Mouse (Mus musculus): ENCODE measurements around the gene Tmod1. TPM values are rescaled to one million over a fixed set of nuclear protein-coding genes. Genes with fewer than 3 reads are reported as not detected.
A peak's percentile ranks its signal among the peaks of the same experiment; 100 is the strongest.

Tmod1 gene
- polyA plus RNA-seq, 1 experiment from 2014 or later, result 1.9 TPM

DNA sequence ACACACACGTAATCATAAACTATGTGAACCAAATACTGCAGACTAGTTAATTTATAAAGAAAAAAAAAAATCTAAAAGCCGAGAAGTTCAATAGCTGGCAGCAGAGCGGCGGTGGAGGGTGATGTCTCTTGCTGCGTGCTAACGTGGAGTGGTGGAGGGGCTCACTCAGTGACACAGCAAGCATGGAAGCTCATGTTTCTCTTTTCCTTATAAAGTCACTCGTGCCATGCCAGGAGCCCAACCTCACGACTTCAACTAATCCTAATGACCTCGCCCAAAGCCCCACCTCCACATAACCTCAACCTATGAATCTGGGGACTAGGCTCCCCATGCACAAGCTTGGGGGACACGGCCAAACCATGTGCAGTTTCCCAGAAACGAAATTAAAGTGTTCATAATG lies 43.8 kb downstream of the Tmod1 start:
- no peak overlapping the region for H3K27ac ChIP-seq
- no peaks in the 10 kb centered on the region for H3K27me3 ChIP-seq (ENCODE audit: control insufficient read depth, insufficient read depth, low read length)
- no peaks in the 10 kb centered on the region for H3K9me3 ChIP-seq (ENCODE audit: control insufficient read depth, low read length)
- 85% methylated on average over 11 of the region's 11 CpGs for WGBS
- H3K36me3 ChIP-seq (replicated peaks; ENCODE audit: control insufficient read depth, insufficient read depth), result no peaks in the 10 kb centered on the region
- no peak overlapping the region for H3K4me2 ChIP-seq (replicated peaks)
- H3K4me1 ChIP-seq (replicated peaks; ENCODE audit: control insufficient read depth, insufficient read depth, low read length), result peaks cover 14% of the 10 kb centered on the region; the same call in 1 of the 2 replicates
- H3K9ac ChIP-seq, result no peak overlapping the region
- DNase-seq (ENCODE audit: low spot score), result no peak
- no peak for ATAC-seq (ENCODE audit: low FRiP score)
- H3K4me3 ChIP-seq (replicated peaks; ENCODE audit: low read length), result no peak overlapping the region

- H3K27ac ChIP-seq, result peak overlapping the region; percentile 38; the same call in 1 of the 2 replicates
- peaks cover 14% of the 10 kb centered on the region; the same call in 1 of the 2 replicates for H3K4me1 ChIP-seq (replicated peaks; ENCODE audit: control insufficient read depth, insufficient read depth, low read length)
- H3K4me3 ChIP-seq (replicated peaks; ENCODE audit: low read length), result no peak overlapping the region
- ATAC-seq (ENCODE audit: low FRiP score) (no peak), DNase-seq (ENCODE audit: low spot score) (peak; percentile 29)
- H3K36me3 ChIP-seq (replicated peaks; ENCODE audit: control insufficient read depth, insufficient read depth), result no peaks in the 10 kb centered on the region
- H3K27me3 ChIP-seq (ENCODE audit: control insufficient read depth, insufficient read depth, low read length), result no peaks in the 10 kb centered on the region
- 70% methylated on average over 9 of the region's 9 CpGs for WGBS
- H3K4me2 ChIP-seq (replicated peaks), result no peak overlapping the region
- no peak overlapping the region for H3K9ac ChIP-seq
- H3K9me3 ChIP-seq (ENCODE audit: control insufficient read depth, low read length), result no peaks in the 10 kb centered on the region
Measured at GRCm38 (mm10) chr4:46084416-46085172, 45.9 kb downstream of the Tmod1 start.

DNA sequence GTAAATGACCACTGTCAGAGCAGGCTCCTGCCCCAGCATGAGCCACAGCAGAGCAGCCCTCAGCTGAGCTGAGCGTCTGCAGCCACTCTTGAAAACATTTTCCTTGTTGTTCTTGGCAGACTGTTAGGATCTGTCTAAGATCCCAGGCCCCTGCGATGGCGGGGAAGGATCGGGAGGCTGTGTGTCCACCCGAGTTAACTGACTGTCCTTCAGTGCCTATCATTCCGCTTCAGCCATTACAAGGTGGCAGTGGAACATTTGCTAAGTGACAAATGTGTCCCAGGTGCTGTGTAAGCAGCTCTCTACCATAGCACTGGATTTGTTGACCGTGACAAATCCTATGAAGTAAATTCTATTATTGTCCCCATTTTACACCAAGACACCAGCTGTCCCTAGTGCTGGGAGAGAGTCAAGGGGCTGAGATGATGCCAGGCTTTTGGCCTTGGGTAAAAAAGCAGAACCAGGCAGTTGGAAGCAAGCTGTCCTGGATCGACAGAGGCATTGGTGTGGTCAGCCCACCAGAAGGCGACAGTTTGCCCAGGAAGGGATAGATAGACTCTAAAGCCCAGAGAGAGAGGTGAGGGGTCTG lies 46.6 kb downstream of the Tmod1 start:
- no peaks in the 10 kb centered on the region for H3K9me3 ChIP-seq (ENCODE audit: control insufficient read depth, low read length)
- DNase-seq (ENCODE audit: low spot score) (no peak), ATAC-seq (ENCODE audit: low FRiP score) (no peak)
- H3K4me2 ChIP-seq (replicated peaks), result no peak overlapping the region
- no peaks in the 10 kb centered on the region for H3K27me3 ChIP-seq (ENCODE audit: control insufficient read depth, insufficient read depth, low read length)
- H3K4me3 ChIP-seq (replicated peaks; ENCODE audit: low read length), result no peak overlapping the region
- 60% methylated on average over 9 of the region's 9 CpGs for WGBS
- no peak overlapping the region for H3K9ac ChIP-seq
- no peaks in the 10 kb centered on the region for H3K36me3 ChIP-seq (replicated peaks; ENCODE audit: control insufficient read depth, insufficient read depth)
- H3K4me1 ChIP-seq (replicated peaks; ENCODE audit: control insufficient read depth, insufficient read depth, low read length), result peaks cover 14% of the 10 kb centered on the region; the same call in 1 of the 2 replicates
- no peak overlapping the region for H3K27ac ChIP-seq

DNA sequence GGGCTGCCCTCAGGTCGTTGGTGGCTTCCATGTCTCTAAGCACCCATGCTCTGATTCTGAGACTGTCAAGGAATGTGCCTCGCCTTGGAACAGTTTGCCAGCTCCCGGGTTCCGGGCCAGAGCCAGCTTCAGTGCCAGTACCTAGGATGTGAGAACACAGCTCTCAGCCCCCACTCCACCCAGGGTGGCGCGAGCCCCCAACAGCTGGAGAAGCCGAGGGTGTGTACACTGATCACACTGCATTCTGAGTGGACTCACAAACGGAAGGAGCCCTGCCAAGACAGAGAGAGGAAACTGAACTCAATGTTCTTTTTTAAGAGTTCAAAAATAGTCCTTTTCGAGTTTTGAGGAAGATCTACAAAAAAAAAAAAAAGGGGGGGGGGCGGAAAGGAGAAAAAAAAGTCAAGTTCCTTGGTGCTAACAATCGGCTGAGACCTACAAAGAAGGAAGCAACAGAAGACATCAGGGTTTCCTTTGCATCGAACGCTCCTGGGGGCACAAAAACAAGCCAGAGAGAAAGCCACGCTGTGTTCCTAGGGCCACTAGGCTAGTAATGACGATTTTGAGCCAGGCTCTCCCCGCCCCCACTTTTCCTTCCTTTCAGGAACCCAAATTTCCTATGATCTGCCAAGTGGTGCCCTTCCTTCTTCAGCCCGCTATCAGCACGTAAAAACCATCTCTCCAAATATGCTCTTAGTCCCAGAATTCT lies 48.1 kb downstream of the Tmod1 start:
- no peaks in the 10 kb centered on the region for H3K36me3 ChIP-seq (replicated peaks; ENCODE audit: control insufficient read depth, insufficient read depth)
- WGBS, result 85% methylated on average over 18 of the region's 18 CpGs

GRCm38 (mm10) chr4:46087427-46087771 lies 48.7 kb downstream of the Tmod1 start:
- 83% methylated on average over 7 of the region's 7 CpGs for WGBS
- Histone ChIP-seq H3K9me3 (ENCODE audit: control insufficient read depth, low read length) (no peaks in the 10 kb centered on the region), H3K36me3 (replicated peaks; ENCODE audit: control insufficient read depth, insufficient read depth) (no peaks in the 10 kb centered on the region), H3K4me1 (replicated peaks; ENCODE audit: control insufficient read depth, insufficient read depth, low read length) (peaks cover 14% of the 10 kb centered on the region; the same call in 1 of the 2 replicates), H3K4me2 (replicated peaks) (no peak overlapping the region), H3K4me3 (replicated peaks; ENCODE audit: low read length) (no peak overlapping the region), H3K9ac (no peak overlapping the region), H3K27ac (no peak overlapping the region), H3K27me3 (ENCODE audit: control insufficient read depth, insufficient read depth, low read length) (no peaks in the 10 kb centered on the region)
- no peak for ATAC-seq (ENCODE audit: low FRiP score)
- no peak for DNase-seq (ENCODE audit: low spot score)

More for the DNA sequence above, 48.1 kb downstream of the Tmod1 start:
- Histone ChIP-seq H3K9ac (no peak overlapping the region), H3K4me1 (replicated peaks; ENCODE audit: control insufficient read depth, insufficient read depth, low read length) (peaks cover 14% of the 10 kb centered on the region; the same call in 1 of the 2 replicates), H3K4me2 (replicated peaks) (no peak overlapping the region), H3K9me3 (ENCODE audit: control insufficient read depth, low read length) (no peaks in the 10 kb centered on the region), H3K27ac (no peak overlapping the region), H3K4me3 (replicated peaks; ENCODE audit: low read length) (no peak overlapping the region), H3K27me3 (ENCODE audit: control insufficient read depth, insufficient read depth, low read length) (no peaks in the 10 kb centered on the region)
- DNase-seq (ENCODE audit: low spot score), result no peak
- ATAC-seq (ENCODE audit: low FRiP score), result no peak

DNA sequence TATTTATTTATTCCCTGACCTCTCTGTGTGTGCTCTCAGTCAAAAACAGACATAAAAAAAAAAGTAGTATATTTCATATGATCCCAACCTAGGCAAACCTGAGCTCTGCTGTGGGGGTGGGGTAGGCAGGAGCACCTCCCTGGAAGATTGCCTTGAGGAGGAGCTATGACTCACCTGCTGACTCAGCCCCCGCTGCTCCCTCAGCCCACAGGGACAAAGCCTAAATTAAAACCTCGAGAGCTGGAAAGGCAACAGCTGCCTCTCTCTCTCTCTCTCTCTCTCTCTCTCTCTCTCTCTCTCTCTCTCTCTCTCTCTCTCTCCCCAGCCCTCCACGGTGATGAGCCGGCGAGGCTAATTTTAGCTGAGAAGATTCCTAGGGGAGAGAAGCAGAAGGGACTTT lies 49.1 kb downstream of the Tmod1 start:
- 31% methylated on average over 5 of the region's 5 CpGs for WGBS
- DNase-seq (ENCODE audit: low spot score), result no peak
- H3K4me3 ChIP-seq (replicated peaks; ENCODE audit: low read length), result no peak overlapping the region
- H3K9ac ChIP-seq, result no peak overlapping the region
- H3K27ac ChIP-seq, result no peak overlapping the region
- no peaks in the 10 kb centered on the region for H3K36me3 ChIP-seq (replicated peaks; ENCODE audit: control insufficient read depth, insufficient read depth)
- H3K9me3 ChIP-seq (ENCODE audit: control insufficient read depth, low read length), result no peaks in the 10 kb centered on the region
- no peak for ATAC-seq (ENCODE audit: low FRiP score)
- peaks cover 14% of the 10 kb centered on the region; the same call in 1 of the 2 replicates for H3K4me1 ChIP-seq (replicated peaks; ENCODE audit: control insufficient read depth, insufficient read depth, low read length)
- H3K27me3 ChIP-seq (ENCODE audit: control insufficient read depth, insufficient read depth, low read length), result no peaks in the 10 kb centered on the region
- H3K4me2 ChIP-seq (replicated peaks), result no peak overlapping the region

DNA sequence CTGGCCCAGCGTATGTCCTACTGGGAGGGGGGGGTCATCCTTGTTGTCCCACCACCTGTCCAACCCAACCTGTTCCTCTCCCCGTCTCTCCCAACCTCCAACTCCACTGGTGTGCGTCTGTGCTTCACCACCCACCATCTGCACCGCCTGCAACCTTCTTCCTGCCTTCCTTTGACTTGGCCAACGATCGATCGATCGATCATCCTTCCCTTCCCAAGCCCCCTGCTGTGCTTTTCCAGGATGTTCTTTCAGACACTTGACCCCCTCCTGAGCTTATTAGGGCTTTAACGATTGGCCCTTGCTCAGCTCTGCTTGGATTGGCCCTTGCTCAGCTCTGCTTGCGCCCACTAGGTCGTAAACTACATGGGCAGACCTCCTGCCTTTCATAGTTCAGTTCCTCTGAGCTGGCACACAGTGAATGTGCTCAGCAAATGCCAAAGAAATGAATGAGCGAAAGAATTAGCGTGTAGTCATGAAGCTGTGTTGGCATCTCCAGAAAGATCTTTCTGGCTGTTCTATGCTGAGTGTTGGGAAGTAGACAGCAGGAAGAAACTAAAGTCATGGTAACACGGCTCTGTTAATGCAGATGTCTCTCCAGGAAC lies 50.9 kb downstream of the Tmod1 start:
- DNase-seq (ENCODE audit: low spot score), result no peak
- ATAC-seq (ENCODE audit: low FRiP score), result no peak
- no peaks in the 10 kb centered on the region for H3K9me3 ChIP-seq (ENCODE audit: control insufficient read depth, low read length)
- H3K36me3 ChIP-seq (replicated peaks; ENCODE audit: control insufficient read depth, insufficient read depth), result no peaks in the 10 kb centered on the region
- no peak overlapping the region for H3K27ac ChIP-seq
- no peak overlapping the region for H3K9ac ChIP-seq
- 76% methylated on average over 14 of the region's 14 CpGs for WGBS
- H3K27me3 ChIP-seq (ENCODE audit: control insufficient read depth, insufficient read depth, low read length), result no peaks in the 10 kb centered on the region
- peaks cover 14% of the 10 kb centered on the region; the same call in 1 of the 2 replicates for H3K4me1 ChIP-seq (replicated peaks; ENCODE audit: control insufficient read depth, insufficient read depth, low read length)
- H3K4me2 ChIP-seq (replicated peaks), result no peak overlapping the region
- no peak overlapping the region for H3K4me3 ChIP-seq (replicated peaks; ENCODE audit: low read length)

DNA sequence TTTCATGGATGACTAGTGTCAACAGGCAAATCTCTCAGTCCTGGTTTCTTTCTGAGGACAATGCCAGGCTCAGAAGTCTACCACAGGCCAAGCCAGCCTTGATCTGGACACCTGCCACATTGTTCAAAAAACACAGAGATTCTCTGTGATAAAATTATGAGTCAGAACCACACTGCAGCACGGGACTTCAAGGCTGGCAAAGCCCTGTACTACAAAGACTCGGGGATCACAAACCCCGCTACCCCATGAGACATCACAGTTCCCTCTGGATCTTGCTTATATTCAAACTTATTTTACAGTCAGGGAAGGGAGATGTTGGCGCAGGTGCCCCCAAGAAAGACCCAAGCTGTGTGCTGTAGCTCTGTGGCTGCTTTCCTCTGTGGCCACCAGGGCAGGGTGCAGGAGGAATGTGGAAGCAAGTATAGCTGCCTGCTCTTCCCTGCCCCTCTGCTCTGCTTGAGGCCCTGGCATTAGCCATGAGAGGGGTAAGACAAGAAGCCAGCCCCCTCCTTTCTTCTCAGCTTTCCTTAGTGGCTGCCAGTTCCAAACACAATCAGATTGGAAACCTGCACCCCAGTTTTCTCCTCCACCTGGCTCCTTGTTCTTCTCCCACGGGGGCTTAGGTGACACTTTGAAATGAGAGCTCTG lies 53.8 kb downstream of the Tmod1 start:
- no peak overlapping the region for H3K4me3 ChIP-seq (replicated peaks; ENCODE audit: low read length)
- no peaks in the 10 kb centered on the region for H3K9me3 ChIP-seq (ENCODE audit: control insufficient read depth, low read length)
- no peaks in the 10 kb centered on the region for H3K36me3 ChIP-seq (replicated peaks; ENCODE audit: control insufficient read depth, insufficient read depth)
- 87% methylated on average over 5 of the region's 5 CpGs for WGBS
- no peaks in the 10 kb centered on the region for H3K27me3 ChIP-seq (ENCODE audit: control insufficient read depth, insufficient read depth, low read length)
- H3K4me2 ChIP-seq (replicated peaks), result no peak overlapping the region
- ATAC-seq (ENCODE audit: low FRiP score) (no peak), DNase-seq (ENCODE audit: low spot score) (no peak)
- H3K9ac ChIP-seq, result no peak overlapping the region
- H3K27ac ChIP-seq, result no peak overlapping the region
- no peaks in the 10 kb centered on the region for H3K4me1 ChIP-seq (replicated peaks; ENCODE audit: control insufficient read depth, insufficient read depth, low read length)

Data from hindbrain, embryonic 14.5 days (tissue).